Mouse (Mus musculus) thymus, postnatal 36 days (tissue): Measurements from ENCODE around the gene Mid1.
"Not testable (repeated sequence)": the region's sequence is repeated elsewhere in the genome, so short reads cannot be mapped to it uniquely, and the experiment has no call there.

Source experiments
- DNase-seq, 2 experiments: peaks; one replicate each; pipeline ENCODE4 v3.0.0; 2022; ENCODE audit warnings: mixed read lengths in 2 of 2

Gene Mid1

GRCm38 (mm10) chrX:169890541-169890940 lies 205.5 kb downstream of the Mid1 start:
- DNase-seq = no peak

- DNase-seq = no peak
Observed at GRCm38 (mm10) chrX:169892100-169892499, 207.1 kb downstream of the Mid1 start.

GRCm38 (mm10) chrX:169892631-169893030 lies 207.6 kb downstream of the Mid1 start:
- no peak for DNase-seq

GRCm38 (mm10) chrX:169899227-169899950 lies 214.4 kb downstream of the Mid1 start:
- DNase-seq = no peak

- DNase-seq = no peak
Observed at GRCm38 (mm10) chrX:169902860-169903259, 217.9 kb downstream of the Mid1 start.

GRCm38 (mm10) chrX:169903656-169904055 lies 218.7 kb downstream of the Mid1 start:
- no peak for DNase-seq

GRCm38 (mm10) chrX:169906054-169906508 lies 221.1 kb downstream of the Mid1 start:
- DNase-seq = no peak

- DNase-seq = no peak
Observed at GRCm38 (mm10) chrX:169909898-169910297, 224.9 kb downstream of the Mid1 start.

GRCm38 (mm10) chrX:169915738-169916137 lies 230.7 kb downstream of the Mid1 start:
- no peak for DNase-seq

GRCm38 (mm10) chrX:169922541-169922940 lies 237.5 kb downstream of the Mid1 start:
- no peak for DNase-seq

- DNase-seq = no peak
Observed at GRCm38 (mm10) chrX:169923417-169923816, 238.4 kb downstream of the Mid1 start.

- DNase-seq = no peak
Observed at GRCm38 (mm10) chrX:169925600-169925999, 240.6 kb downstream of the Mid1 start.

GRCm38 (mm10) chrX:169927110-169927817 lies 242.3 kb downstream of the Mid1 start:
- no peak for DNase-seq

GRCm38 (mm10) chrX:169930868-169931267 lies 245.9 kb downstream of the Mid1 start:
- no peak for DNase-seq

GRCm38 (mm10) chrX:169933228-169933627 lies 248.2 kb downstream of the Mid1 start:
- no peak for DNase-seq

GRCm38 (mm10) chrX:169937119-169937719 lies 252.2 kb downstream of the Mid1 start:
- DNase-seq = no peak

GRCm38 (mm10) chrX:169940531-169940930 lies 255.5 kb downstream of the Mid1 start:
- no peak for DNase-seq

- no peak for DNase-seq
Observed at GRCm38 (mm10) chrX:169950596-169950995, 265.6 kb downstream of the Mid1 start.

- no peak for DNase-seq
Observed at GRCm38 (mm10) chrX:169969337-169969736, 284.3 kb downstream of the Mid1 start.

GRCm38 (mm10) chrX:169969765-169970164 lies 284.8 kb downstream of the Mid1 start:
- DNase-seq = not testable (repeated sequence)

- not testable (repeated sequence) for DNase-seq
Observed at GRCm38 (mm10) chrX:169970546-169970945, 285.5 kb downstream of the Mid1 start.

- not testable (repeated sequence) for DNase-seq
Observed at GRCm38 (mm10) chrX:169971562-169971961, 286.6 kb downstream of the Mid1 start.

- DNase-seq = not testable (repeated sequence)
Observed at GRCm38 (mm10) chrX:169972131-169972530, 287.1 kb downstream of the Mid1 start.
